Mouse (Mus musculus) embryo, embryonic 9.5 days (tissue): ENCODE measurements around the gene Kcnk5.

Source experiments
- DNase-seq: peaks from one replicate; pipeline ENCODE4 v3.0.0-alpha.2; 2017; ENCODE audit errors: extremely low spot score

The Kcnk5 gene

GRCm38 (mm10) chr14:20114951-20115350 is 66.7 kb downstream of the Kcnk5 start:
- no peak for DNase-seq

- peak; percentile 82 for DNase-seq
Observed at GRCm38 (mm10) chr14:20113964-20114363, 67.6 kb downstream of the Kcnk5 start.

DNA sequence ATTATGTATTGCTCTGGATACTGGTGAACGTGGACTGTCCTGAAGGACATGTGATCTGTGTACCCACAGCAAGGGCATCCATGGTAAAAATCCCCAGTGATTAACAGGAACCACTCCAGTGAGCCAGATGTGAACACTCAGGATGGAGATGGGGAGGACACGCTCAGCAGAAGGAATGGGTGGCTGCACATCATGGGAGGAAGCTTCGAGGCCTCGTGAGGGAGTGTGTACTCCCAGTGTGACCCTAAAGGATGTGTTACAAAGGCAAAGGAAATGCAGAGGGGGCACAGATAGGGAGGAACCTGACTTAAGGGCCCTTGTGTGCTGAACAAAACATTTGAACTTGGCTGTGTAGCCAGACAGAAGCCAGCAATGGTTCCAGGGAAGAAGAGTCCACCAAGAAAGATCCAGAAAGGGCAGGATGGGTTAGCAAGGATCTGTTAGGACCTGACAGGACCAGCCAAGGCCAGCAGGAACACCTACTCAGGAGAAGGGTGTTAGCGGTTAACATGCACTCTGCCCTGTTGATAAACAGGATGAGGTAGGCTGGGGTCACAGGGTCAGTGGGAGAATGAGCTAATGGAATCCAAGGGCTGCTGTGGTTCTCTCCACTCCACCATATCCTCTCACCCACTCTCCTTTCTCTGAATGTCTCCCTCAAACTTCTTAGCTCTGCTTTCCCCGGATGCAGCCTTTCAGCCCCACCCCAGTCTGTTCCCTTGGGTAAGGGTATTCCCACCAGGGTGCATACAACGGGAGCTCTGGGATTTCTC is 68.2 kb downstream of the Kcnk5 start:
- no peak for DNase-seq

- no peak for DNase-seq
Observed at GRCm38 (mm10) chr14:20112218-20112617, 69.4 kb downstream of the Kcnk5 start.

DNA sequence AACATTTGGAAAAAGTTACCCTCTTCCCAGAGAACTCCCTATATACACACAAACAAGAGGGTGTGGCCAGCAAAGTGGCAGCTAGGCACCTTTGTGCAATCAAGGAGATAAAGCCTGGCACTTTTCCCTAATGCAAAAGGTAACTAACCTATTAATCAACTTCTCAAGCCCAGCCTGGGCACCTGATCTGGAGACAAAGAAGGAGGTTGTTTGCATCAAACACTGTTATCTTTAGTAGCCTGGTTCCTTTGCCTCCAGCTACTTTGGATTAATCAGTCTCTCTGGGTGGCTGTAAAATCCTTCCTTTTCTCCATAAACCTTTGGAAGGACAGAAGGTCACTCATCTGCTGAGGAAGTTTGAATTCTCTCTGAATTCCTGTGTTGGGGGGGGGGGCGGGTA is 70.7 kb downstream of the Kcnk5 start:
- DNase-seq = no peak

DNA sequence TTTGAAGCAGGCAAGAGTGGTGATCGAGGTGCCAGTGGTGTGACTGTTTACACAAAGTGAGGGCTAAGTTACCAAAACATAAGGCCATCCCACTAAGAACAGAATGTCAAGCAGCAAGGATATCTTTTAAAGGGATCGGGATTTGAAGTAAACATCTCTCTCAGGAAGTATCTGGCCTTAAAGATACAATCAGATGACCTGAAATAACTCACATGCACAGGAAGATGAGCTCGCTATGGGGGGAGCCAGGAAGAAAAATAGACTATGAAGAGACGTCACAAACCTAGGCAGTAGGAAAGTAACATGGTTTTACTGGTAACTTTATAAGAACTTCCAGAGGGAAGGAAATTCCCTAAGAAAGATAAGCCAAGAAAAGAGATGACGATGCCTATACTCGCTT is 75.3 kb downstream of the Kcnk5 start:
- DNase-seq = no peak

DNA sequence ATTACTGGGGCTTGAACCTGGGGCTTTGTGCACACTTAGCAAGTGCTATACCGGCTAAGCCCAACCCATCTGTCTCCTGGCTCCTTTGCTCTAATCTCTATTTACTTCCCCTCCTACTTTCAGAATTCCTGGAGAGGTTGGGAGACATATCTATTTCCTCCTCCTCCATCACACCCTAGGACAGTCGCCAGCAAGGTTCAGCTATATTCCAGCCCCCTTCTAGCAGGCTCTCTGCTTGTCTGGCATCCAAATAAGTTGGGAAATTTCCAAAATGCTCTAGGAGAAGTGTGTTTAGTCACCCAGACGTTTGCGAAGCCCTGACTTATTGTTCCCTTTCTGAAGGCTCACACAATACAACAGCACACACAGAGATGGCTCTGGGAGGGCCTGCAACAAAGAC is 78.4 kb downstream of the Kcnk5 start:
- DNase-seq = no peak

GRCm38 (mm10) chr14:20098061-20098460 is 83.5 kb downstream of the Kcnk5 start:
- DNase-seq = no peak

- DNase-seq = no peak
Observed at GRCm38 (mm10) chr14:20094942-20095341, 86.7 kb downstream of the Kcnk5 start.

DNA sequence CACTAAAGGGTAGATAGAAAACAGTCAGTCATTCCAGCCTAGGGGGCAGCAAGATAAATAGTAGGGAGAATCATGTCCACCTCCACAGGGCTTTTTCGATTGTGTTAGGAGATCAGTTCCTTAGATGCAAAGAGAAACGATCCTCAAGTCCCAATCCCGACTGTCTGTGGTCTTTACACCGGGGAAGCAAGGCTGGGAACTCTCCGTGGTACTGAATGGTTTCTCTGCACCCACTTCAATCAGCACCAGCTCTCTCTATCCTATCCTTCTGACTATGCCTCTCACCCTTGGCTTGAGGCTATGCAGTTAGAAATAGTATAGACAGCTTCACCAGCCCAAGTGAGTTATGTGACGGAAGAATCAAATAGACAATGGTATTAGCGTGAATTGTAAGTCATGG is 88.1 kb downstream of the Kcnk5 start:
- peak; percentile 56 for DNase-seq
